In the genomic region with DNA sequence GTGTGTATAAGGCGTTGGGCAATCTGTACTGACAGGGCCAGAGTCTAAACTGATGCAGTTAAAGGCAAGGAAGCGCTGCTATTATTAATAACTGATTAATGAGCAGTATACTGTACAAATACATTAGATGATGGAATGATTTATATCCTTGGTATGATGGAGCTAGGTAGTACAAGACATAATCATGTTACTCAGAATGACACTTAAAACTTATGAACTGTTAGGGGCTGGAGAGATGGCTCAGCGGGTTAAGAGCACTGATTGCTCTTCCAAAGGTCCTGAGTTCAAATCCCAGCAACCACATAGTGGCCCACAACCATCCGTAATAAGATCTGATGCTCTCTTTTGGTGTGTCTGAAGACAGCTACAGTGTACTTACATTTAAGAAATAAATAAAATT, we compare ENCODE assay signal across 16 mouse cellular contexts.
"Had no signal": no experiment of that assay in that cellular context is flagged by ENCODE, and none has a peak within 500 bp of the region (broad histone marks: within the 10 kb centered on the region; RNA-seq: fewer than 3 reads in every experiment).

No protein-coding gene starts in this region.

- H3K27me3 ChIP-seq: neural tube, embryonic 13.5 days; neural tube, embryonic 15.5 days; stomach, embryonic 15.5 days had no signal

- H3K9ac ChIP-seq: neural tube, embryonic 13.5 days; neural tube, embryonic 15.5 days; stomach, embryonic 15.5 days had no signal

- H3K36me3 ChIP-seq: neural tube, embryonic 13.5 days; neural tube, embryonic 15.5 days; stomach, embryonic 15.5 days had no signal

- H3K4me2 ChIP-seq: neural tube, embryonic 13.5 days; neural tube, embryonic 15.5 days; stomach, embryonic 15.5 days had no signal

- H3K9me3 ChIP-seq: neural tube, embryonic 13.5 days; neural tube, embryonic 15.5 days; stomach, embryonic 15.5 days had no signal

- H3K4me3 ChIP-seq: neural tube, embryonic 13.5 days; neural tube, embryonic 15.5 days; stomach, embryonic 15.5 days had no signal

- H3K27ac ChIP-seq: neural tube, embryonic 13.5 days; neural tube, embryonic 15.5 days; stomach, embryonic 15.5 days; stomach, postnatal 0 days had no signal

- H3K4me1 ChIP-seq: neural tube, embryonic 13.5 days; neural tube, embryonic 15.5 days; stomach, embryonic 15.5 days had no signal

- DNase-seq: retina, postnatal 1 day; right cerebral cortex, adult 18-20 months; right cerebral cortex, postnatal 14 days; right cerebral cortex, postnatal 25 days; right cerebral cortex, postnatal 4 days; spleen, adult 18-20 months; thymus, adult 18-20 months; thymus, adult 2 months; thymus, postnatal 14 days; thymus, postnatal 25 days; thymus, postnatal 36 days; thymus, postnatal 4 days had no signal
